Mouse (Mus musculus): ENCODE data around the gene Gsn.

Gene Gsn

DNA sequence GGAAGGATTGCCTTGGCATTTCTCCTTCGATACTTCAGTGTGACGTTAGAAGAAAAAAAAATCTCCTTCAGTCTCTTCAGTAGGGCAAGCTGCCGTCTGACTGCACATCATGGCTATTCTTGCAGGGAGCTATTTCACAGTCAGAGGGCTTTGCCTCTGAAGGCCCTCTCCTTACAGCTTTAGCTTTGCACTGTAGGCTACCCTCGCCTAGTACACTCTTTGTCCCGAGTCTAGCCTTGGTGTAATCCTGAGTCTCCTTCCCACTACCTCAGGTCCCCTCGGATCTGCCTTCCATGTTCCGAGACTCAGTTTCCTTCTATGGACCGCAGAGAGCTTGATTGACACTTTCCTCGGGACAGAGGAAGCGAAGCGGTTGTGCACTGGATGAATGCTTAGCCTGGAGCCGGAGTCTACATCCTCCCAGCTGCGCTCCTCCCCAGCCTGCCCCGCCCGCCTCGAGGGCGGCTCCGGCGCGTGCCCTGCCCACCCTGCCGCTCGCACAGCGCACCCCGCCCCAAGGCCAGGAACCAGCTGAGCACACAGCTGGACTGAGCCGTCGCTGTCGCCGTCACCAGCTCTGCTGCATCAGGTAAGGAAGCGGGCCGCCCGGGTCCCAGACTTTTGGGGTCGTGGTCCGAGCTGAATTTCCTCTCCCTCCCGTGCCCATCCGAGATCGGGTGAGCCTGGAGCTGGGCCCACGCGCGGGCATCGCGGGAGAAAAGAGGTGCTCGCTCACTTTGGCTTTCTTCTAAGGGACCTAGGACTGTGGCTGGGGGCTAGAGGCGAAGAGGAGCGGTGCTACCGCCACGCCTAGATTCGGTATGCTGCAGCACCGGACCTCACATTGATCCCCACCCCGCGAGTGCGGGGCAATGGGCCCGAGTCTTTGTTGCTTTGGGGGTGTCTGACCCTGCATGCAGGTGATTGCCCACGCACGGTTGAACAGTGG lies at the start of gene Gsn:
TSS of gene Gsn (plus strand) at position 496 of the 949 bp plus-strand sequence.
- peak; percentile 86 to 89 for DNase-seq

- DNase-seq, result no peak
Measured at GRCm38 (mm10) chr2:35206761-35207160, 49.4 kb upstream of the Gsn start.

DNA sequence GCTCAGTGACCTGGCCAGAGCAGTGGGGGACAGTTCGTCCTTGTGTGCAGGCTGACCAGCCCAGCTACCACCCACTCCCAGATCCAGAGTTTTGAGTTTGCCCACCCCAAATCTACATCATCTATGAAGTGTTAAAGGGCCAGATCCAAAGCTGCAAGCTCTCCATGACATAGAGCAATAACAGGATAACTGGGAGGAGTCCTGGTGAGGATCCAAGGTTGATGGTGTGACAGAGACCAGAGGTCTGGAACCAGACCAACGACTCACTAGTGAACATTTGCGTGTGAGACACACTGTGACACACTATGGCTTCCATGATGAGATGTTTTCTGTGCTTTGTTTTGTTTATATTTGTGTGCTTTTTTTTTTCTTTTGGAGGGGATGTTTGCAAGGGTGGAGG lies 48.1 kb upstream of the Gsn start:
- no peak for DNase-seq

DNA sequence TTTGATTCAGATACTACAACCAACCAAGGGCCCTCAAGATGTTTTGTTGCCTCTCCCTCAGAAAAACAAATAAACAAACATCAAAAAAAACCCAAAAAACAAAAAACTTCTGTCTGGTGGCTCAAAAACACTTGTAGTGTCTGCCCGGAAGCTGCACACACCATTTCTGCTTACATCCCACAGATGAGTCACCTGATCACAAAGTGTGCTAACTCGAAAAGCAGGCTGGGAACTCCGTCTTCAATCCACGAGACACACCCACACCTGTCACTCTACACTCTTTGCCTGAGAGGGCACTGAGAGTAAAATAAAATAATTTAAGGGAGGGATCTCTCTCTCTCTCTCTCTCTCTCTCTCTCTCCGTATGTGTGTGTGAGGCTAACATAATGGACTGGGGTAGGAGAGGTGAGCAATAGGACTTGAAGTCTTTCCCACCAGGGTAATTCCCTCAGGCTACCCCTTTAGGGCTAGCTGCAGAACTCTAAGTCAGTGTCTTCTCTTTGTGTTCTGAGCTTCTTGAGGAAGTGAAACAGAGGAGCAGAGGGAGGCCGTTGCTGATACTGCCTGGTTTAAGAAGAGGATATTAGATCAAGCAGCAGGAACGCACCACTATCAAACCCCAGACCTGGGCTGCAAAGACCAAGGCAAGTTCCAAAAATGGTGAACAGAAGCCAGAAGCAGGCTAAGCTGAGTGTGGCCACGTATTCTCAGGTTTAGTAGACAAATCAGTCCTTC lies 47.1 kb upstream of the Gsn start:
- DNase-seq, result no peak

DNA sequence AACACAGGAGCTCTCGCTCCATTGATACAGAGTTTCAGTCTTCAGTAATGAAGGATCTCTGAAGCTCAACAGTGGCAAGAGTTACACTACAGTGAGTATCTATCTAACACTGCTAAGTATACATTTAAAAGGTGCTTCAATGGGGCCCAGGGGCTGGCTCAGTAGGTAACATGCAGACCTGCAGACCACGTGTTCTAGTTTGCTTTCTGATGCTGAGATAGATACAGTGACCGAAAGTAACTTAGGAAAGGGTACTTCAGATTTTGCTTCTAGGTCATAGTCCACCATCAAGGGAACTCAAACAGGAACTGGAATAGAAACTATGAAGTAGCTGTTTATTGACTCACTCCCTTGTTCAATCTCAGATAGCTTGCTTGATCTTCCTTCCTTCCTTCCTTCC lies 44.5 kb upstream of the Gsn start:
- no peak for DNase-seq

DNA sequence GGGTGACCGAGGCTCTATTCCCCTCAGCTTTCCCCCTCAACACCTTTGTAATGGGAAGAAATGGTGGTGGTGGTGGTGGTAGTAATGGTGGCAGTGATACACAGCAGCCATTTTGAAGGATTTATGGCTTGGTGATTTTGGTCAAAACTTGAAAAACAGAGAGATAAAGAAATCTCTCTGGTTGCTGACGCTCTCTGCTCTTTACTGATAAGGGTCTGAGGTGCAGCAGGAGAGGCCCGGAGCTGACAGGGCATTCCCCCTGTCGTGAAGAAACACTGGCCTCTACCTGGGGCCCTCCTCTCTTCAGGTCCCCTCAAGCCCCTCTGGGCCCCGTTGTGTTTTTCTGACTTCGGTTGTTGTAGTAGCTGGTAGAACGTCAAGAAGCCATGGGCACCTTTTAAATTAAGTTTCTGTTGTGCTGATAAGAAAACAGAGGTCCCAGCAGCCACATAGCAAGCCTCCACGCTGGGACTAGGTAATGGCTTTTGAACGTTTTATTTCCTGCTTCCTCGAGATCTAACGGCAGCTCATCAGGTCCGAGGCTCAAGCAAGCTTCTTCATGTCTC lies 42.8 kb upstream of the Gsn start:
- no peak for DNase-seq

GRCm38 (mm10) chr2:35214881-35215358 lies 41.3 kb upstream of the Gsn start:
- DNase-seq, result peak; percentile 83 to 87

DNA sequence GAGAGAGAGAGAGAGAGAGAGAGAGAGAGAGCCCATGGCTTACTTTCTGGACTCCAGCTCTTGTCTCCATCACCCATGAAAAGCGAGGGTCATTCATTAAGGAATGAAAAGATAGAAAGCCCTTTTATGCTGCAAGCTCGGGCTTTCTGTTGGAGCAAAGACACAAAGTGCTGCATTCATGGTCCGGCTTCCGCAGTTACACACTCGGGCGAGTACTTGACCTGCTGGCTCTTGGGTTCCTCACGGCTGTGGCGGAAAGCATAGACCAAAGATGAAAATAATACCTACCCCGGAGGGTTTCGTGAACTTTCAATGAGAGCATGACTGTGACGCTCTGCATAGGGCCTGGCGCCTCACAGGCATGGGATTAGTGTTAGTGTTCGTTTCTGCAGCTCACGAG lies 40.8 kb upstream of the Gsn start:
- DNase-seq, result no peak

DNA sequence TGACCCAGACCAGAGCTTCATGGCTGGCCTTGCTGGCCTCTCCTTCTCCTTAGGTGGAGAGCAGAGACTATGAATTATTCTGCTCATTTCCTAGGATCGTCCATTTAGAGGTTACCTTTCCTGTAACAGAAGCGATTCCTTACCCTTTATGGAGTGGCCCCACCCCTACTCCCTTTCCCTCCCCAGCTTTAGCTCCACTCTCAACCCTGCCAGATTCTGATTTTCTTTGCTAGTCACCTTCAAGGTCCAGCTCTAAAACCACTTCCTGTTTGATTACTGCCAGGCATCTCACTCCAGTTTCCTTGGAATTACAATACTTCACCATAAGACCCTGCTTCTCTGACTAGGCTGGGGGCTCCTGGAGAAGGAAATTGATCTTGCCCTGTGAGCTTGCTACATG lies 39.5 kb upstream of the Gsn start:
- DNase-seq, result no peak

DNA sequence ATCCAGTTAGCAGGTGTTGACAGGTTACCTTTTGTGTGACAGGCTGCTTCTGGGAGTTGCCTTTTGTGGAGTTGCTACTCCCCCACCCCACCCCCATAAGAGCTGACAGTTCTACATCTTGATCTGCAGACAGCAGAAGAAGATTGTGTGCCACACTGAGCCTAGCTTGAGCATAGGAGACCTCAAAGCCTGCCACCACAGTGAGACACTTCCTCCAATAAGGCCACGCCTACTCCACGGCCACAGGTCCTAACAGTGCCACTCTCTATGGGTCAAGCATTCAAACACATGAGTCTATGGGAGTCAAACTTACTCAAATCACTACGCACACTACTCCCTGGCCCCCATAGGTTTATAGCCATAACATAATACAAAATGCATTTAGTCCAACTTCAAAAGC lies 37.4 kb upstream of the Gsn start:
- no peak for DNase-seq

DNA sequence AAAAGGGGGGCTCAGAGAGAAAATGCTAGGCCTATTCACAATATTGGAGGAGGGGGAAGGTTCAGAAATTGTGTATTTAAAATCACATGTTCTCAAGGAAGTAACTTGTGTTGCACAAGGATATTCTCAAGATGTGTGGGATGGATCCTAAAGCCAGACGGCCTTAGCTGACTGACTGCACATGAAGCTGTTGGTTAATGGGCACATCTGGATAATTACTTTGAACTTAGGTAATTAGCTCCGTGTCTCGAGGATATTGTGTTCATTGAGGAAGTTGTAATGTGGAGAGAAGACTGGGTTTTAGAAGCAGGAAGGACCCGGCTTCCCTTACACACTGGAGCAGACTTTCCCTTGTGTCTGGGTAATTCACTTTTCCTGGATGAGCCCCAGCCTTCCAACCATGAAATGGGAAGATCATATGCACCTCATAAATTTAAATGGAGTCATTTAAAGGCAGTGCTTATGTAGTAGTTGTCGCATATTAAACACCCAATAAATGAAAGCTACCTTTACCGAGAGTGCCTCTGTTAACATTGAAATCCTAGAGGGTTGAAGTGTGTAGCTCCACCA lies 33.3 kb upstream of the Gsn start:
- DNase-seq, result no peak

- no peak for DNase-seq
Measured at GRCm38 (mm10) chr2:35224285-35224684, 31.9 kb upstream of the Gsn start.

DNA sequence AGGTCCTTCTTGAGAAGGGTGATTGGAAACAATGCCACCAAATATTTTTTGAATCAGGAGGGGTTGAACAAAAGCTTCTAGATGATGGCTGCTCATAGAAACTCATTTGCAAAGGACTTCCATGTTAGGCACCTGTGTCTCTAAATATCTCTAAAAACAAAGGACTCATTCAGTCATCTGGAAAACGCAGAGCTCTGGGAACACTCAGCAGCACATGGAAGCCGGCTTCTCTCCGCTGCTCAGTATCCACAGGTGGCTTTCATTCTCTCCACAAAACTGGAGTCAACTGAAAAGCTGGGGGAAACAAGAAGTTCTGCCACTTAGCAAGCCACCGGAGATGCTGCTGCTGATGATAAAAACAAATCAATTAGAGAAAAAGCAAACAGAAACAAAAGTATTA lies 28.0 kb upstream of the Gsn start:
- no peak for DNase-seq

- no peak for DNase-seq
Measured at GRCm38 (mm10) chr2:35230215-35230614, 26.0 kb upstream of the Gsn start.

GRCm38 (mm10) chr2:35231871-35232270 lies 24.3 kb upstream of the Gsn start:
- DNase-seq, result peak; percentile 64 to 78

GRCm38 (mm10) chr2:35232595-35233445 lies 23.4 kb upstream of the Gsn start:
- no peak for DNase-seq

- DNase-seq, result no peak
Measured at GRCm38 (mm10) chr2:35233898-35234297, 22.3 kb upstream of the Gsn start.

GRCm38 (mm10) chr2:35235021-35235420 lies 21.2 kb upstream of the Gsn start:
- DNase-seq, result no peak

- no peak for DNase-seq
Measured at GRCm38 (mm10) chr2:35244241-35244640, 11.9 kb upstream of the Gsn start.

DNA sequence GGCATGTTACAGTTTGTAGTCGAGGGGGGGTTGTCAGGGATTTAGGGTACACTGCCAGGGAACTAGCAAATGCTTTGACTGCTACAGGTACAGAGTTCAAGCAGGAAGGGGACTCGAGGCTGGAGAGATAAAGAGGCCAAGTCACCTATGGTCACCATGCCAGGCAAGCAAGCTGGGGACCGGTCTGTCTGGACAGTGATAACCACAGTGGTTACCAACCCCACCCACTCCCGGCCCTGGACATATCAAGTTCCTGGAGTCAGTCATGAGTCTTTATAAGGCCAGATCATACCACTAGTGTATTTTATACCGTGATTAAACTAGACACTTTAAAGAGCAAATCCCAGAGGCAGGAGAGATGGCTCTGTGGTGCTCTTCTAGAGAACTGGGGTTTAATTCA lies 8.4 kb upstream of the Gsn start:
- DNase-seq, result no peak

DNA sequence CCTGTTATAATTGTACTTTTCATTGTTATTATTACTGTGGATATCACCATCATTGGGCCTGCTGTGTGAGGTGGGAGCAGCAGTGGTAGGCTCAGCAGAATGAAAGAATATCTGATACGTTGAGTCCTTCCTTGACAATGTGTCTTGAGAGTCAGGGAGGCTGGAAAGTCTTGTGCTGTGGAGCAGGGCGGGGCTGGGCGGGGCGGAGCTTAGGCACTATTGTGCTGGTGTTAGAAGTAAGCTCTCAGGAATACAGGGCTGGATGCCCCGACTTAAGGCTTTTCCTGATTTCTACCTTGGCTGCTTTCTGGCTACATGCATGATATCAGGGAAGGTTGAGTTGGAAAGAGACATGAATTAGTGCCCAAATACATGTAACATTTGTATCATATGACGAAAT lies 3.4 kb upstream of the Gsn start:
- no peak for DNase-seq

DNA sequence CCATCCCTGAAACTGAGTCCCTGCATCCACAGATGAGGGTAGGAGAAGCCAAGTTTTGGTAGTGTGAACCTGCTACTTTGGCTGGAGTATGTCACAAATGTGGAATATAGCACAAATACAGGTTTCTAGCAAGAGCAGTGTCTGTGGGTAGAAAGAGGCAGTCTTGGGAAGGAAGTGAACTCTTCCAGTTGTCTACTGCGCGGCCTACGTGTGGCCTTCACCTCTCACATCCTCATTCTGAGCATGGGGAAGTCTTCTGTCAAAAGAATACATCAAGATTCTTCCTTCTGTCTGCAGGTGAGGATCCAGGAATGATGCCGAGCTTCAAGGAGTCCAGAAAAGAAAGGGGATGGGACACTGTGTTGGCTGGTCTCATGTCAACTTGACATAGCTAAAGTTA lies 2.4 kb upstream of the Gsn start:
- DNase-seq, result no peak
